Mouse (Mus musculus): ENCODE measurements around the gene Gimap4. TPM values are rescaled to one million over a fixed set of nuclear protein-coding genes. Genes with fewer than 3 reads are reported as not detected.

The Gimap4 gene
- polyA plus RNA-seq (2021; fragmentation: Nextera tagmentation) = 0.21 TPM in 1 of 2 replicates, not detected in the other
- long read RNA-seq, experiment 1 = 0 reads
- long read RNA-seq, experiment 2, partial matches to known transcripts = 0 of 1 reads
- long read RNA-seq, experiment 2, other reads (novel, unspliced or antisense) = 0 of 1 reads

DNA sequence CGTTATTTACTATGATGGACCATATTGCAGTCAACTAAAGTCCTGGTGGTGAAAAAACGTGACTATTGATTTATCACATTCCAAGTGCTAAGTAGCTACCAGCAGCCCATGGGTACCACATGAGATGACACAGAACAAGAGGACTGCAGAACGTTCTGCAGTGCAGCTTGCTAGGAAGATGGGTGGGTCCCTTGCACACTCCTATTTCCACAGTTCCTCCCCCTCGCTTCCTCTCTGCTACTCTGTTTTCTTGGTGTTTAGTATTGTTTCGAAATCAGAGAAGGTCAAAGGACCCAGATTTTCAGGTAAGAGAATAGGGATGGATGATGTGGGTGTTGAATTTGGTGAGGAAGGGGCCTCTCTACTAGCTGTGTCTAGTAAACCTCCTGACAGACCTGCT is at the start of gene Gimap4:
TSS of gene Gimap4 (plus strand) at position 231 of the 400 bp plus-strand sequence.

DNA sequence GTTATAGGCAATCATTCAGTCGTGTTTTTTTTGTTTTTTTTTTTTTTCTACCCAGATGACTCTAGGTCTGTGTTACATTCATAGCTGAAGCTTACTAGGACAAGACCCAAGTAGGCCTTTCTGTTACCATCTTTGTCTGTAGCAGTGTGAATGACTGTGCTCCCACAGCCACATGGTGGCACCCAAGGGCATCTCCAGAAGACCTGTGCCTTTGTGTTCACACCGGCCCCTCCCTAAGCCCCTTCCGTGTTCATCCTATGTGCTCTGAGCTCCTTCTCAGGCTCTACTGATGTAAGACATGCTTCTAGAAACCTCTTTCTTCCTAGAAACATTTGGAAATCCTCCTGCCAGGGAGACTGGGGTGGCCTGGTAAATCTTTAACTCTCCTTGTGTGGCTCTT is 37.4 kb upstream of the Gimap4 start, which contains the start of gene Gimap8:
TSS of gene Gimap8 (plus strand) at position 240 of the 400 bp plus-strand sequence.

DNA sequence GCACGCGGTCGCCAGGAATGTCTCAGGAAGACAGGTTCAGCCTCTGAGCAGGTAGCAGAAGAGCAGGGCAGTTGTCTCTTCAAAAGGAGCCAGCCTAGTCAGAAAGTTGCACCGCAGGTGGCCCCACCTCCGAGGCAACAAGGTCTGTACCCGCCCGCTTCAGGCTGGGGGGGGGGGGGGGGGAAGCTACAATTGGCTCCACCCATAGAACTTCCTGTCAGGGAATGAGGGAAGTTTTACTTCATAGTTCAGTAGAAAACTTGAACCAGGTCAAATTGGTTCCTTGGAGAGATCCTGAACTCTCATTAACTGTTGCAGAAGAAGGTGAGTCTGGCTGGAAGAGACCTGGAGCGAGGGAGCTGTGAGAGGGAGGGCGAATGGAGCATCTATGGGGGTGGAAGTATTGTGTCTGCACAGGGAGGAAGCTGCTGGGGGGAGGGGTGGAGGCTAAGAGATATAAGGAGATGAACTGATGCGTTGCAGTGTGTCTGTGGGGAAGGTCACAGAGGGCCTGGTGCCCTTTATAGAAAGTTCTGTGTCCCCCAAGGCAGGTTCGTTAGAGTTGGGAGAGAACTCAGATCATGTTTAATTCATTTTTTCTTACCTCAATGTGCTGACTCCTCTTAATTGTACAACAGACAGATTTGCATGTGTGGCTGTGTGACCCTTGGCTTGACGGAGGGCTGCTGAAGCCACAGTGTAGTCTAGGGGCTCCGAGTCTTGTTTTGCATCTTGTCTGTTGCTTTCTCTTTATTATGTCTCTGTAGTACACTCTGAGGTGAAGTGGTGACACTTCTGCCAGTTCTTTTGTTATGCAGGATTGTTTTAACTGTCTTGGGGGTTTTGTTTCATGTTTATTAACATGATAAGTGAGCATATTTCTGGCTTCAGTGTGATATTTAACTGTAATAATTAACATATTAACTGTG is 8.2 kb upstream of the Gimap4 start, which contains the start of gene Gimap9:
TSS of gene Gimap9 (plus strand) at position 199 of the 929 bp plus-strand sequence.

DNA sequence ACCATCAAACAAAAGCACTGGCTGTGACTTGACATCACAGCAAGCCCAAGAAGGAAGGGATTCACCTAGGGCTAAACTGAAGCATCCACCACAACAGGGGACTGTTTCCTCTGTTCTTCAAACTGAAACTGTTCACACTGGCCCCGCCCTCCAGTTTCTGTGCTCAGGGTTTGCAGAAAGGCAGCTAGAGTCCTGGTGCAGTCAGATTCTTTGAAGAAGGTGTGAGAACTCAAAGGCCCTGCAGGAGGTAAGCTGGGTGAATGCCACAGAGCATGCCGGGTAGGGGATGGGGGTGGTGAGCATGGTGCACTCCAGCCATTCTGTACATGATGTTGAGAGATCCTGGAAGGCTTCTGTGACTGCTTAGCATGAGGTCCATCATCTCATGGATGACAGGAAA is 34.1 kb downstream of the Gimap4 start, which contains the start of the genes Gm28053 and Gimap7:
TSS of gene Gm28053 (plus strand) at position 153 of the 400 bp plus-strand sequence.
TSS of gene Gimap7 (plus strand) at position 167 of the 400 bp plus-strand sequence.

DNA sequence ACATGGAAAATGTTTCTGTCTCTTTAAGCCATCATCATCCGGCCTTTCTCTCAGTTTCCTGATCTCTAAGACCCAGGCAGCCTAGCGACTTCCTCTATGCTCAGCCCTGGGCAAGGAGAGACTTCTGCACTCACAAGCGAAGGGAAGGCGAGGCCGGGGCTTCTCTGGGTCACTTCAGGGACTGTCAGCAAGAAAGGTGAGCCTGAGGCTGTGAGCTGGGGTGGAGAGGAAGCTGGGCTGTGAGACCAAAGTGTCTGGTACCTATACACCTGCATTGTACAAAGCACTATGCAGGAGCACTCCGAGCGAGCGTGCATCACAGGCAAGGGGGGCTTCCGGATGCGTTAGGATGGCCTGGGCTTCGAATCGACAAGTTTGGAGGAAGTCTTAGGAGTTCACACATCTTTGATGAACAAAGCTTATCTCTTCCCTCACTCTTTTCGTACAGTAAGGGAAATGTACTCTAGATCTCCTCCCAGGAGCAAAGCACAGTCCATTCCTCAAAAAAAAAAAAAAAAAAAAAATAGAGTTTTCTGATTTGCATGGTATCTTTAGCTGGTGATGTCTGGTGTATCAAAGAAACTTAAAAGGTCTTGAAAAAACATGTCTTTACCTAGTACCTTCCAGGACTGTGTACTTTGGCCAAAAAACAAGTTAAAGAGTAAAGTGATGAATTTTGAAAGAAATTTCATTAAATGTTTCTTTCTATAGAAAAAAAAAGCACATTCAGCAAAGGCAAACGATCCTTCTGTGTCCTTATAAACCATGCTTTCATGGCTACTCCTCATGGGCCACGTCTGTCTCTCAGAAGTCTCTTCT is 54.8 kb downstream of the Gimap4 start, which contains the start of gene Gimap1:
TSS of gene Gimap1 (plus strand) at position 94 of the 819 bp plus-strand sequence.

Other genes with a start within 250 kb of the Gimap4 start
- 29.2 and 31.4 TPM in 2 replicates for gene Zfp467, start 238.7 kb upstream of the Gimap4 start, polyA plus RNA-seq (2021; fragmentation: Nextera tagmentation)
- 0.15 and 0.28 TPM in 2 replicates for gene Sspo, start 236.3 kb upstream of the Gimap4 start, polyA plus RNA-seq (2021; fragmentation: Nextera tagmentation)
- 721 and 840 TPM in 2 replicates for gene Atp6v0e2, start 146.9 kb upstream of the Gimap4 start, polyA plus RNA-seq (2021; fragmentation: Nextera tagmentation)
- 30.6 and 38.0 TPM in 2 replicates for gene Lrrc61, start 129.8 kb upstream of the Gimap4 start, polyA plus RNA-seq (2021; fragmentation: Nextera tagmentation)
- gene Rarres2, start 111.8 kb upstream of the Gimap4 start, polyA plus RNA-seq (2021; fragmentation: Nextera tagmentation) = 55.9 and 70.3 TPM in 2 replicates
- not detected in 2 replicates for gene Gm45021, start 94.9 kb upstream of the Gimap4 start, polyA plus RNA-seq (2021; fragmentation: Nextera tagmentation)
- 18.9 and 20.9 TPM in 2 replicates for gene Repin1, start 90.7 kb upstream of the Gimap4 start, polyA plus RNA-seq (2021; fragmentation: Nextera tagmentation)
- gene Gm44965, start 90.6 kb upstream of the Gimap4 start, polyA plus RNA-seq (2021; fragmentation: Nextera tagmentation) = not detected in 2 replicates
- gene Zfp775, start 82.5 kb upstream of the Gimap4 start, polyA plus RNA-seq (2021; fragmentation: Nextera tagmentation) = 5.7 and 6.3 TPM in 2 replicates
- gene AI854703, start 57.8 kb upstream of the Gimap4 start, polyA plus RNA-seq (2021; fragmentation: Nextera tagmentation) = 9.4 and 11.7 TPM in 2 replicates
- 0.09 TPM in 1 of 2 replicates, not detected in the other for gene Gimap8, start 37.3 kb upstream of the Gimap4 start, polyA plus RNA-seq (2021; fragmentation: Nextera tagmentation)
- 0.26 and 0.59 TPM in 2 replicates for gene Gimap9, start 8.4 kb upstream of the Gimap4 start, polyA plus RNA-seq (2021; fragmentation: Nextera tagmentation)
- gene Gimap6, start 23.7 kb downstream of the Gimap4 start, polyA plus RNA-seq (2021; fragmentation: Nextera tagmentation) = 2.7 and 3.0 TPM in 2 replicates
- gene Gm28053, start 34.1 kb downstream of the Gimap4 start, polyA plus RNA-seq (2021; fragmentation: Nextera tagmentation) = 0.83 TPM in 1 of 2 replicates, not detected in the other
- gene Gimap7, start 34.1 kb downstream of the Gimap4 start, polyA plus RNA-seq (2021; fragmentation: Nextera tagmentation) = 0.11 TPM in 1 of 2 replicates, not detected in the other
- 2.5 and 3.3 TPM in 2 replicates for gene Gimap1, start 54.5 kb downstream of the Gimap4 start, polyA plus RNA-seq (2021; fragmentation: Nextera tagmentation)
- gene Gimap5, start 61.6 kb downstream of the Gimap4 start, polyA plus RNA-seq (2021; fragmentation: Nextera tagmentation) = 0.60 and 0.82 TPM in 2 replicates
- 0.06 TPM in 1 of 2 replicates, not detected in the other for gene Gimap3, start 86.3 kb downstream of the Gimap4 start, polyA plus RNA-seq (2021; fragmentation: Nextera tagmentation)
- gene Tmem176a, start 156.4 kb downstream of the Gimap4 start, polyA plus RNA-seq (2021; fragmentation: Nextera tagmentation) = 59.6 and 66.9 TPM in 2 replicates
- 94.2 and 95.1 TPM in 2 replicates for gene Tmem176b, start 156.9 kb downstream of the Gimap4 start, polyA plus RNA-seq (2021; fragmentation: Nextera tagmentation)
- 0.20 and 0.40 TPM in 2 replicates for gene Aoc1, start 188.3 kb downstream of the Gimap4 start, polyA plus RNA-seq (2021; fragmentation: Nextera tagmentation)
- gene 1600015I10Rik, start 245.3 kb downstream of the Gimap4 start, polyA plus RNA-seq (2021; fragmentation: Nextera tagmentation) = not detected in 2 replicates